Mouse (Mus musculus) lung, postnatal 0 days (tissue): Measurements from ENCODE around the gene Hexdc. TPM values are rescaled to one million over a fixed set of nuclear protein-coding genes. Genes with fewer than 3 reads are reported as not detected.

Source experiments
- ATAC-seq: fragments of 200-750 bp; cut with Nextera tagmentation; 2 replicates; pipeline ENCODE4 v1.8.0; 2017; ENCODE audit warnings: moderate library complexity
- DNase-seq: peaks from one replicate; pipeline ENCODE4 v3.0.0-alpha.2; 2016; ENCODE audit warnings: low spot score
- H3K27ac ChIP-seq: fragments of 300-500 bp; sonication (generic); 2 replicates; pipeline ENCODE4 v1.5.1; 2014; ENCODE audit warnings: antibody characterized with exemption, mild to moderate bottlenecking, low read length, mixed read lengths
- H3K27me3 ChIP-seq: fragments of 300-500 bp; sonication (generic); replicated peaks from 2 replicates; pipeline ENCODE4 v1.6.1; 2014; ENCODE audit warnings: low read length, mixed read lengths; ENCODE audit not compliant: insufficient read depth
- H3K36me3 ChIP-seq: fragments of 300-500 bp; sonication (generic); 2 replicates; pipeline ENCODE4 v1.6.1; 2014; ENCODE audit warnings: low read length, mixed read lengths; ENCODE audit not compliant: insufficient read depth
- H3K4me1 ChIP-seq: fragments of 300-500 bp; sonication (generic); 2 replicates; pipeline ENCODE4 v1.6.1; 2014; ENCODE audit warnings: antibody characterized with exemption, low read depth, low read length, mixed read lengths; ENCODE audit not compliant: insufficient read depth
- H3K4me2 ChIP-seq: fragments of 300-500 bp; sonication (generic); replicated peaks from 2 replicates; pipeline ENCODE4 v1.6.1; 2014; ENCODE audit warnings: low read depth, mild to moderate bottlenecking, low read length, moderate library complexity, mixed read lengths
- H3K4me3 ChIP-seq: fragments of 300-500 bp; sonication (generic); 2 replicates; pipeline ENCODE4 v1.5.1; 2014; ENCODE audit warnings: low read depth, low read length
- H3K9ac ChIP-seq: fragments of 300-500 bp; sonication (generic); replicated peaks from 2 replicates; pipeline ENCODE4 v1.6.1; 2014; ENCODE audit warnings: low read depth, mild to moderate bottlenecking
- H3K9me3 ChIP-seq: fragments of 300-500 bp; sonication (generic); 2 replicates; pipeline ENCODE4 v1.6.1; 2016; ENCODE audit warnings: low read length, mixed read lengths
- CTCF ChIP-seq: IDR thresholded peaks from 2 replicates; pipeline ENCODE4 v1.5.1; 2016; ENCODE audit warnings: antibody characterized with exemption, mild to moderate bottlenecking
- EP300 ChIP-seq: IDR thresholded peaks from 2 replicates; pipeline ENCODE4 v1.6.1; 2016; ENCODE audit warnings: antibody characterized with exemption, mild to moderate bottlenecking, control low read depth
- WGBS: fragments of 180-500 bp; shearing (Covaris S2); extraction: QIAGEN DNeasy Blood & Tissue Kit; methylation state at CpG from one replicate; pipeline ENCODE4 v1.1.7; 2014; 5-methylcytosine and 5-hydroxymethylcytosine counted together
- polyA plus RNA-seq: library from polyadenylated mRNA; unstranded; fragments of >200 nt; fragmentation: Nextera tagmentation; extraction: Ambion mirVana; gene quantifications from 2 replicates; pipeline ENCODE4 v1.2.1, GENCODE M21; 2015

Gene Hexdc
- polyA plus RNA-seq, 1 experiment from 2014 or later = 4.5 TPM

GRCm38 (mm10) chr11:121199851-121200250 is 4.4 kb upstream of the Hexdc start:
- no peak for TF ChIP-seq EP300
- no peak for TF ChIP-seq CTCF
- ATAC-seq (no peak), DNase-seq (peak; percentile 26)
- Histone ChIP-seq H3K36me3 (no peaks in the 10 kb centered on the region), H3K27me3 (no peaks in the 10 kb centered on the region), H3K9me3 (no peaks in the 10 kb centered on the region), H3K4me1 (peaks cover under 1% of the 10 kb centered on the region; the same call in 1 of the 2 replicates), H3K27ac (no peak overlapping the region), H3K9ac (no peak overlapping the region), H3K4me2 (no peak overlapping the region), H3K4me3 (no peak overlapping the region)
- 64% methylated on average over 4 of the region's 4 CpGs for WGBS

DNA sequence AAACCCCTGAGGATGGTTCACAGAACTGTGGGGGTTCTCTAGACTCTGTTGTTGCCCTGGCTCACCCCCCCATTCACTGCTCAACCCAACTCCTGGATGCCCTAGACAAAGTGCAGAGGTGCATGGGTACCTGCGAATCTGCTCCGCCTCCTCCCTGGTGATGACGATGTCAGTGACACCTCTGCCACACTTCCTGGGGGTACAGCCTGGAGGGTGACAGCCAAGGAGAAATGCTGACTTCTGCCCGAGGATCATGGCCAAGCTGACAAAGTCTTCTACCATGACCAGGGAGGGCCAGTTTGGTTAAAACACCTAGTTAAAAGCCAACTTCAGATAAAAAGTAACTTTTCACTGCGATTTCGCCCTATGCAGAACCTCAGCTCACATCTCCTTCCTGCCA is 3.5 kb upstream of the Hexdc start:
- Histone ChIP-seq H3K27ac (no peak overlapping the region), H3K9me3 (no peaks in the 10 kb centered on the region), H3K4me1 (peaks cover 4% of the 10 kb centered on the region; the same call in 1 of the 2 replicates), H3K4me3 (no peak overlapping the region), H3K4me2 (no peak overlapping the region), H3K27me3 (no peaks in the 10 kb centered on the region), H3K36me3 (no peaks in the 10 kb centered on the region), H3K9ac (no peak overlapping the region)
- no peak for TF ChIP-seq EP300
- TF ChIP-seq CTCF = no peak
- WGBS = 92% methylated on average over 6 of the region's 6 CpGs
- ATAC-seq = no peak
- no peak for DNase-seq

DNA sequence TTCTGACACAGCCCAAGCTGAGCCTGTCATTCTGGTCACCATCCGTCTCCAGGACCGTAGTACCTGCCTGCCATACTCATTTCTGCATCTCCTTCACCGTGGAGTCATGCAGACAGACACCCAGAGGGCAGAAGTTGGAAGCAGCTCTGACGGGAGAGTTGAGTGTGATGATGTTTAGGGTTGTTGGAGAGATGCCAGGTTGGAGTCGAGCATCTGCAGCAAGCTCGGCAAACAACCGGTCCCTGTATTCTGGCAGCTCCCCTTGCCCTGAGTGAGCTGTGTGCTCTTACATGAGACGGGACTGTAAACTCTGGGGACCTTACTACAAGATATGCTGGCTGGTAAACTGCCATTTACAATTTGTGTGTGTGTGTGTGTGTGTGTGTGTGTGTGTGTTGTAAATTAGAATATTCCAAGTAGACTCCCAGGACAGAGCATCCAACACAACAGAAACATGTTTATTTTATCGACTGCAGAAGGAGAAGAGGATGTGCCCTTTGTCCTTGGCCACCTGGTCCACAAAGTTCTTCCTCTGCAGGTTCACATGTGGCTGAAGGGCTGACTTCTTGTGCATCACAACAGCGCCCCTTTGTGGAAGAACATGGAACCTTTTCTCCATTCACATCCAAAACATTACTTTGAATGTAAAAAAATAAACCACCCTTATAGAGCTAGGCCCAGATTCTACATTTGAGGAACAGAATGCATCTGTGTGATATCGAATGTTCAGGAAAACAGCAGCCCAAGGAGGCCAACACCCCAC is 2.6 kb upstream of the Hexdc start:
- Histone ChIP-seq H3K4me1 (peaks cover 4% of the 10 kb centered on the region; the same call in 1 of the 2 replicates), H3K9me3 (no peaks in the 10 kb centered on the region), H3K9ac (no peak overlapping the region), H3K36me3 (no peaks in the 10 kb centered on the region), H3K27ac (no peak overlapping the region), H3K4me3 (no peak overlapping the region), H3K27me3 (no peaks in the 10 kb centered on the region), H3K4me2 (no peak overlapping the region)
- DNase-seq = peak; percentile 53
- no peak for ATAC-seq
- TF ChIP-seq EP300 (no peak), CTCF (peak; percentile 69)
- WGBS = 25% methylated on average over 11 of the region's 11 CpGs

DNA sequence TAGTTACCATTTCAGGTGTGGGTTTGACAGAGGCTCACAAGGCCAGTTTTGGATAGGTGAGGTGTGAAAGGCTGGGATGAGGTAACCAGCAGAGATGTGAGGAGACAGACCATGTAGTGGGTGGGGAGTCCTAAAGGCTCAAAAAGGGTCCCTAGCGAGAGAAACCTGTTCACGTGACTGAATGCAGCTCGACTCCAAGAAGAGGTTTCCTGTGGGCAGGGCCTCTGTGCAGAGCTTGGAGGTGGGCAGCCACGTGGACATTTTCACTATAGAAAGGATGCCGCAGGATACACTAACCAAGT is 423 bp upstream of the Hexdc start:
- Histone ChIP-seq H3K27ac (peak overlapping the region; percentile 0; the same call in 1 of the 2 replicates), H3K27me3 (no peaks in the 10 kb centered on the region), H3K9me3 (no peaks in the 10 kb centered on the region), H3K4me1 (peaks cover 4% of the 10 kb centered on the region; the same call in 1 of the 2 replicates), H3K4me2 (peak overlapping the region; percentile 68), H3K4me3 (peak overlapping the region; percentile 81), H3K36me3 (no peaks in the 10 kb centered on the region), H3K9ac (no peak overlapping the region)
- 1% methylated on average over 5 of the region's 5 CpGs for WGBS
- TF ChIP-seq CTCF = no peak
- no peak for TF ChIP-seq EP300
- no peak for ATAC-seq
- no peak for DNase-seq

GRCm38 (mm10) chr11:121216831-121217230 is 12.6 kb downstream of the Hexdc start:
- Histone ChIP-seq H3K4me2 (no peak overlapping the region), H3K9ac (no peak overlapping the region), H3K36me3 (0 out of 2 replicates have a peak, but pooled peaks cover 5% of the 10 kb centered on the region), H3K27ac (no peak overlapping the region), H3K4me1 (no peaks in the 10 kb centered on the region), H3K4me3 (no peak overlapping the region), H3K9me3 (no peaks in the 10 kb centered on the region), H3K27me3 (no peaks in the 10 kb centered on the region)
- DNase-seq (no peak), ATAC-seq (no peak)
- WGBS = 90% methylated on average over 3 of the region's 3 CpGs
- TF ChIP-seq CTCF = no peak
- TF ChIP-seq EP300 = no peak

GRCm38 (mm10) chr11:121219776-121220175 is 15.5 kb downstream of the Hexdc start:
- Histone ChIP-seq H3K4me3 (no peak overlapping the region), H3K27ac (no peak overlapping the region), H3K27me3 (no peaks in the 10 kb centered on the region), H3K4me1 (no peaks in the 10 kb centered on the region), H3K9ac (no peak overlapping the region), H3K4me2 (no peak overlapping the region), H3K9me3 (no peaks in the 10 kb centered on the region), H3K36me3 (peaks cover 26% of the 10 kb centered on the region)
- DNase-seq (no peak), ATAC-seq (no peak)
- 86% methylated on average over 11 of the region's 11 CpGs for WGBS
- no peak for TF ChIP-seq EP300

DNA sequence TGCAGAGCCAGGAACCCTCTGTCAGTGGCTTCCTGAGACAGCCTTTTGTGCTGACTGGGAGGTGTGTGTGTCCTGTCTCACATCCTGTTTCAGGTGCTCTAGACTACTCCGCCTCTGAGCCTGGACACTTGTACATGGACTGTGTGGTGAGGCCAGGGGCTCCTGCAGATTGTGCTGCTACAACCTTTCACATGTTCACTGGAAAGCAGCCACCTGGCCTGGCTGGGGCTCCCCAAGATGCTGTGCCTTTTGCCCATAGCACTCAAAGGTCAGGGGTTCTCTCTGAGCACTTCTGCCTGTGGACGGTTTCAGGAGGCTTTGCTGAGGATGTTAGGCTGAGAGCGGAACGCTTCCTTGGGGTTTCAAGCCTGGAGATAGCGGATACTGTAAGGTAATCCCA is 16.5 kb downstream of the Hexdc start:
- no peaks in the 10 kb centered on the region for H3K27me3 ChIP-seq
- no peak for TF ChIP-seq EP300
- no peak for TF ChIP-seq CTCF
- no peak overlapping the region for H3K4me2 ChIP-seq
- ATAC-seq (no peak), DNase-seq (no peak)
- H3K27ac ChIP-seq = no peak overlapping the region
- no peak overlapping the region for H3K9ac ChIP-seq
- no peaks in the 10 kb centered on the region for H3K4me1 ChIP-seq
- peaks cover 30% of the 10 kb centered on the region for H3K36me3 ChIP-seq
- no peak overlapping the region for H3K4me3 ChIP-seq
- WGBS = 82% methylated on average over 5 of the region's 5 CpGs
- H3K9me3 ChIP-seq = no peaks in the 10 kb centered on the region
